Mouse (Mus musculus) adrenal gland, postnatal 10 days (tissue): ENCODE data around the gene Insyn1. TPM values are rescaled to one million over a fixed set of nuclear protein-coding genes. Genes with fewer than 3 reads are reported as not detected.

ENCODE experiments used
- DNase-seq: peaks from one replicate; pipeline ENCODE4 v3.0.0; 2021; ENCODE audit warnings: mixed read lengths
- total RNA-seq, 2 experiments: library from RNA; stranded (reverse); gene quantifications; 2 replicates each; pipeline ENCODE4 v1.2.3; 2021

Gene Insyn1
- total RNA-seq, 2 experiments from 2014 or later: 9.6 to 10.7 TPM

DNA sequence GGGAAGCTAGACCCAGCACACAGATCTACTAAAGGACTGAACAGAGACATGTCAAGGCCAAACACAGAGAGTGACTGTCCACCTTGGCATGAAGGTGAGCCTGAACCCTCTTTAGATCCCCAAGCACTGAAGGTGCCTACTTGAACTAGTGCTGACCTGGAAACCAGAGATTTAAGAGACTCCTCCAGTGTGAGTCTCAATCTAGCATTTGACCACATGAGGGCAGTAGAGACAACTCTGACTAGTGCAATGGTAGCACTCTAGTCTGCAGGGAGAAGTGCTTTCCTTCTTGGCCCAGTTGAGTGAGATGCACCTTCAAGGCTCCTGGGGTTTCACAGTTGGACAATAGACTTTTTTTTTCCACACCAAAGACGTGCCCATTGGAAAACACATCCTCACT lies 46.4 kb downstream of the Insyn1 start:
- DNase-seq: peak; percentile 66

DNA sequence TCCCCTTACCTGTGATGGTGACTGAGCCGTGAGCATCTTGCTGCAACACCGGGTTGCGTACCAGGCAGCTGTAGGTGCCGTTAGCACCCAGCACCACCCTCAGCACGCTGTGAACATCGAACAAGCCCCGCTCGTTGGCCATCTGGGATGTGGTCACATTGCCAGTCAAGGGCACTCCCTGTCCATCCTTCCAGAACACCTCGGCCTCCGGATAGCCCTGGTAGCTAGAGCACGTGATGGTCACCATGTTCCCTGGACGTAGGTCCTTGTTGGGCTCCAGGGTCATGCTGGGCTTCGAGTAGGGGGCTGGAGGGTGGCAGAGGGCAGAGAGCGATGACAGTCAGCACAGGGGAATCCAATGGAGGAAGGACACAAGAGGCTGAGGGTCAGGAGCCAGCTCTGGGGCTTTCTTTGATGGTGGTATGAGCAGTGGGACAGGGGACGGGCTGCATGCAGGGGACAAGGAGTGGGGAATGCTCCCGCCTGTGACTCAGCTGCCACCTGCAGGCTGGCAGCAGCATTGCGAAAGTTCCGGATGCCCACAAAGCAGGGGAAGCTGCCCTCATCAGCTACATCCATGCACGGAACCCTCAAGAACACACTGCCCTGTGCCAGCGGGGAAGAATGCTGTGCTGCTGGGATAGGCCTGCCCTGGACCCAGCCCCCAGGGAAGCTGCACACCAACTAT lies 47.2 kb downstream of the Insyn1 start:
- no peak for DNase-seq

DNA sequence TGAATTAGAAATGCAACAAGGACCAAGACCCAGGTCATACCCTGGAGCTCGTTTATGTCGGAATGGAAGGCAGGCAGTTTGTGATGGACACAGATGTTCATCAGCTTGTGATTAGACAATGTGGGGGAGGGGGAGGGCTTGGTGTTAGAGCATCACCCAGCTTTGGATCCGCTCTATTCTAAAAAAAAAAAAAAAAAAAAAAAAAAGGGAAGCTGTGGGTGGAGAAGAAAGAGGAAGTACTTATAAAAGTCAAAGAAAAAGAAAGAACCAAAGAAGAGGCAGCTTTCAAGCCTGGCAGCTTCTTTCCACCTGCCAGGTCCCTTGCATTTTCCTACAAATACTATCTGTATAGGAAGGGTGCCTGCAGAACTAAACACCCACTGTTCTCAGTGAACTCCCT lies 49.4 kb downstream of the Insyn1 start:
- no peak for DNase-seq

DNA sequence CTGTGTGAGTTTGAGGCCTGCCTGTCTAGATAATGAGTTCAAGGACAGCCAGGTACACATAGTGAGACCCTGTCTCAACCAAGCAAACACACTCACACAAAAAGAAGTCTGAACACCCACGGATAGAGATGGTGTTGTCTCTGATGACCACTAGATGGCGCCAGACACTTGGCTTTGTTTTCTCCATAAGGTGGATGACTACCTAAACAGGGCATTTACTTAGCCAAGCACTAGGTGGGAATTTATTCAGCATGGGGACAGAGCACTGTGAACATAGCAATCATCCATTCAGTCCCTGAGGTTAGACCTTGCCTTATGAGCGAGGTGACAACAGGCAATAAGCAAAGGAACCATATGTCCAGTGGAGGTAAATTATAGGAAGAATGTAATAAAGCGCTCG lies 51.5 kb downstream of the Insyn1 start:
- peak; percentile 66 for DNase-seq

DNA sequence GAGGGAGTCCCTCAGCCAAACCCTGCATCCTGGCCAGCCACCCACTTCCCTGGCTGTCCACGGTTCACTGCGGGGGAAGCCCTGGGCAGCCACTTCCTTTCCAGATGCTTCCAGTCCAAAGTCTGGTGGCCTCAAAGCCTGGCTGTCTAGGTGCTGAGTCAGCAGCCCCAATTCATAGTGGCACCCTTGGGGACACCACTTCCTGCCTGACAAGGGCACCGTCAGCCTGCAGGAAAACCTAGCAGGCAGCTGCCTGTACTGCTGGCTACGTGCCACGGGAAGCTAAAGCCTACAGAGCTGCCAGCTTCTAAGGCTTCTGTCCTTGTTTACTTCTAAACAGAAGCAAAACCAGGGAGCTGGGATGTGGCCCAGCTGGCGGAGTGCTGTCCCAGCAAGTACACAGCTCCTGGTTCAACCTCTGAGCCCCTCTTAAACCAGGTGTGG lies 53.5 kb downstream of the Insyn1 start:
- peak; percentile 91 for DNase-seq

DNA sequence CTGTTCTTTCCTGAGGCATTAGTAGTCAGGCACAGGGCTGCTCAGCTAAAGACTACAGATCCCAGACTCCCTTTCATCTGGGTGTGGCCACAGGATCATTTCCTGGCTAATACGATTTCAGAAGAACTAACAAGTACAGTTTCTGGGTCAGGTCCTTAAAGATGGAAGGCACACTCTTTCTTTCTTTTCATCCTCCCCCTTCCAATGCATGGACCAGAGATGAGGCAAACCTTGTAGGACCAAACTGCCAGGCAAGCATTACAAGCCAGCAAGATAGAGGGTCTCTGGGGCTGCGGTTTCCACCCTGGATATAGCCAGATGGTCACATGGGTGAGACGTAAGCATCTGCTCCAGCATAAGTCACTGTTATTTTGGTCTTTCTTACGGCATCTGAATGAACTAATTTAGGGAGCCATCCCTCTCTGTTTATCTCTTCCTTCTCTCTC lies 56.5 kb downstream of the Insyn1 start:
- DNase-seq: no peak

DNA sequence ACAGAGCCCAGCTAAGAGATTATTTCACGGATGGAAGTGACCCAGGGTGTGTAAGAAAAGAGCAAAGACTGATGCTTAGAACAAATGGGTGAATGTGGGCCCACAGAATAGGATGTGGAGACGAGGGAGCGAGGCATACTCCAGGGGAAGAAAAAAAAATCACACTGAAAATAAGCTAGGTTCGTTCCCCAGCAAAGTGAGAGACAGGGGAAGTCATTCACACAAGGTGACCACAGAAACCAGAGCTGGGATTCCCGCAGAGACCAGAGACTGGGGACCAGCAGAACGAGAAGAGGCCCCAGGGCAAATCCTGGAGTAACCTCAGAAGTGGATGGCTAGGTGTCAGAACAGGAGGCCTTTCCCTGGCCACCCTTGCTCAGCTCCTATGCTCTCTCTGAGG lies 57.0 kb downstream of the Insyn1 start:
- DNase-seq: no peak

DNA sequence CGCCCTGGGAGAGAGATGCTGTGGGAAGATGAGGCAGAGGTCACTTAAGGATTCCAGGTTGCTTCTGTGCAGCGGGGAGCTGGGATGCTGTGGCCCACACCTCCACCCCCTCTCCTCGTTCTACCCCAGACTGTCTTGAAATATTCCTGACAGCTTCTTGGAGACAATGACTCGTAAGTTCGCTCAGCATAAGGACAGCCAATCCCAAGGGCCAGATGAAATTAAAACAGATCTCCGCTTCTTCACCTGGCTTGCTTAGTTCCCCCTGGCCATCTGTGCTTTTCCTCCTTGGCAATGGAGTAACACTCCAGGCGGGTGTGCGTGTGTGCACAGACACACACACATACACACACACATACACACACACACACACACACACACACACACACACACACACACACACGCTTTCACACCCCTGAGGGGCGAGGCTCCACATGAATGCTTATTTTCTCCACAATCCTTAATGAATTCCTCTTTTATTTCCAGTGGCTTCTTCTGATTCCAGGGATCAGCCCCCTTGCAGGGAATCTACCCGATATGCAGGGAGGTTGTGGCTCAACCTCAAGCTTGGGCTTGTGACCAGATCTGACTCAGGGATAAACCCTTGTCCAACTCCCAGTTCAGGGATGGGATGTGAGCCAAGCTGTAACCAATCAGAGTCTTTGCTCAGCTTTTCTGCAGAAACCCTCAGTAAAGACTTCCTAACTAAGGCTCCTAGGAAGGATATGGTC lies 58.4 kb downstream of the Insyn1 start:
- peak; percentile 67 for DNase-seq

DNA sequence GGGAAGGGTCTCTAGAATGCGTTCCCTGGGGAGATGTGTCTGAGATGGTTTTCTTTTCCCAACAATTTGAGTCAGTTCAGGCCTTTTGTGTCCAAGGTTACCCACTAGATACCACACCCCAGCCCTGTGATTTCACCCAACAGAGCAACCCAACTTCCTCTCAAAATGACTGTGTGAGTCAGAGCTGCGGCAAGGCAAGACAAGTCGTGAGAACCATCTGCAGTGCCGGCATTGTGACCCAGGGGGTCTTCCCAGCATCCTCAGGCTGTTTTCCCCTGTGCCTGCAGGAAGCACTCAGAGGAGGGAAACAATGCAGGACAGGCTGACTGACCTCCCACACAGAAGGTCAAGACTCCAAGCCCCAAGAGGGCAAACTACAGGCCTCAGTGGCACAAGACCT lies 60.5 kb downstream of the Insyn1 start:
- DNase-seq: no peak

Other genes starting within 250 kb of the Insyn1 start
- 10 to 100 TPM; 21.8 to 25.6 TPM for gene Pml, start 238.8 kb upstream of the Insyn1 start, total RNA-seq
- gene Stoml1, start 235.4 kb upstream of the Insyn1 start, total RNA-seq: 10 to 100 TPM; 14.6 to 22.4 TPM
- 10 to 100 TPM; 49.1 to 49.2 TPM for gene Loxl1, start 175.4 kb upstream of the Insyn1 start, total RNA-seq
- not detected for gene Tbc1d21, start 118.1 kb upstream of the Insyn1 start, total RNA-seq
- gene Cd276, start 66.8 kb downstream of the Insyn1 start, total RNA-seq: 10 to 100 TPM; 16.2 to 20.9 TPM
- gene Nptn, start 93.6 kb downstream of the Insyn1 start, total RNA-seq: 100 to 1,000 TPM; 172 to 178 TPM